Mouse (Mus musculus) intestine, embryonic 16.5 days (tissue): ENCODE measurements around the gene Map3k5. TPM values are rescaled to one million over a fixed set of nuclear protein-coding genes. Genes with fewer than 3 reads are reported as not detected.

Source experiments
- ATAC-seq: fragments of 200-750 bp; cut with Nextera tagmentation; 2 replicates; pipeline ENCODE4 v1.8.0; 2017; ENCODE audit warnings: moderate TSS enrichment, moderate library complexity
- H3K27ac ChIP-seq: fragments of 300-500 bp; sonication (generic); 2 replicates; pipeline ENCODE4 v1.5.1; 2014; ENCODE audit warnings: mild to moderate bottlenecking, low read length
- H3K27me3 ChIP-seq: fragments of 300-500 bp; sonication (generic); replicated peaks from 2 replicates; pipeline ENCODE4 v1.6.1; 2014; ENCODE audit warnings: low read length, control low read depth, mixed read lengths; ENCODE audit not compliant: control insufficient read depth, insufficient read depth
- H3K36me3 ChIP-seq: fragments of 300-500 bp; sonication (generic); 2 replicates; pipeline ENCODE4 v1.6.1; 2014; ENCODE audit warnings: low read length, control low read depth; ENCODE audit not compliant: control insufficient read depth, insufficient read depth
- H3K4me1 ChIP-seq: fragments of 300-500 bp; sonication (generic); 2 replicates; pipeline ENCODE4 v1.6.1; 2014; ENCODE audit warnings: low read length, control low read depth, mixed read lengths; ENCODE audit not compliant: control insufficient read depth, insufficient read depth
- H3K4me2 ChIP-seq: fragments of 300-500 bp; sonication (generic); 2 replicates; pipeline ENCODE4 v1.6.1; 2014; ENCODE audit warnings: low read depth, low read length, control low read depth
- H3K4me3 ChIP-seq: fragments of 300-500 bp; sonication (generic); 2 replicates; pipeline ENCODE4 v1.5.1; 2014; ENCODE audit warnings: mild to moderate bottlenecking, low read length
- H3K9ac ChIP-seq: fragments of 300-500 bp; sonication (generic); 2 replicates; pipeline ENCODE4 v1.6.1; 2014; ENCODE audit warnings: low read depth, low read length
- H3K9me3 ChIP-seq: fragments of 300-500 bp; sonication (generic); 2 replicates; pipeline ENCODE4 v1.6.1; 2016; ENCODE audit warnings: low read length, control low read depth; ENCODE audit not compliant: control insufficient read depth
- WGBS: fragments of 180-500 bp; shearing (Covaris S2); extraction: QIAGEN DNeasy Blood & Tissue Kit; methylation state at CpG from one replicate; pipeline ENCODE4 v1.1.7; 2014; 5-methylcytosine and 5-hydroxymethylcytosine counted together
- polyA plus RNA-seq: library from polyadenylated mRNA; unstranded; fragments of >200 nt; fragmentation: Nextera tagmentation; extraction: Ambion mirVana; gene quantifications from 2 replicates; pipeline ENCODE4 v1.2.1, GENCODE M21; 2015

Map3k5 gene
- polyA plus RNA-seq, 1 experiment from 2014 or later: 1.4 TPM

DNA sequence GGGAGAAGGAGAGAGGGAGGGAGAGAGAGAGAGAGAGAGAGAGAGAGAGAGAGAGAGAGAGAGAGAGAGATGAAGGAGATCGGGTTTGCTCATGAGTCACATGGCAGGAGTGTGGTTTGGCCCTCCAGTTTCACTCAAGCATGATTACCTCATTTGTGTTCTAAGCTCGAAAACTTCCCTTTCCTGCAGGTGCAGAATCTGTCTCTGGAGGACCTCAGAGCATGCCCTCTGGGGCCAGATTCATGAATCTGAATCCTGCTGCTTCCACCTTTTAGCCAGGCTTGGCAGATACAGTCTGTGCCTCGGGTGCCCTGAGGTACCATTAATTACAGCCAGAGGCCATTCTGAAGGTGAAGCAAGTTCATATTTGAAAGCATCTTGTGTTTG is 57.6 kb downstream of the Map3k5 start:
- no peak for ATAC-seq

DNA sequence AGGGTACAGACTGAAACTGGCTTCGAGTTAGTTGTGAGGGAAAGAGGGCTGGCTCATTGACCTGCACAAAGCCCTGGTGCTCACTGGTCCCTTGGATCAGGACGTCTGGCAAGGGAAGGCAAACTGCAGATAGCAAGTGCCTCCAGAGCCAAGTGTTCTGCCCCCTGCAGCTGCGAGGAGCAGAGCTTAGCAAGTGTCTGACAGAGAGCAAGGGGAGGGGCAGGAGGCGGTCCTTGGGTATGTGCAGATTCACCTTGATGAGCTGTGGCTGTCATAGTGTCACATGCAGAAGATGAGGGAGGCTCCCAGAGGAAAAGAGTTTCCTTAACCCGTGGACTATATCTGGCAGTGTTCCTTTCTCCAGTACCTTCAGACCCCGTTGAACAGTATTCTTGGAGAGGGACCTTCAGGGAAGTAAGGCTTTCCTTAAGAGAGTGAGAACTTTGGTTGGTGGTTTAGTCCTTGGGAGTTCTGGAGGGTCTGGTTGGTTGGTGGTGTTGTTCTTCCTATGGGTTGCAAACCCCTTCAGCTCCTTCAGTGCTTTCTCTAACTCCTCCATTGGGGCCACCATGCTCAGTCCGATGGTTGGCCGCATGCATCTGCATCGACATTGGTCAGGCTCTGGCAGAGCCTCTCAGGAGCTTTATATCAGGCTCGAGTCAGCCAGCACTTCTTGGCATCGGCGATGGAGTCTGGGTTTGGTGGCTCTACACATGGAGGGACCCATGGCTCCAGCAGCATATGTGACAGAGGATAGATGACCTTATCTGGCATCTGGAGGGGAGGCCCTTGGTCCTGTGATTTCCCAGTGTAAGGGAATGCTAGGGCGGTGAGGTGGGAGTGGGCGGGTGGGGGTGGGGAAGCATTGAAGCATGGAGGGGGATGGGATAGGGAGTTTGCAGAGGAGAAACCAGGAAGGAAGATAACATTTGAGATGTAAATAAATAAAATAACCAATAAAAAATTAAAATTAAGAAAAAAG is 60.5 kb downstream of the Map3k5 start:
- Histone ChIP-seq H3K27me3 (no peaks in the 10 kb centered on the region), H3K9ac (no peak overlapping the region), H3K27ac (no peak overlapping the region), H3K4me1 (0 out of 2 replicates have a peak, but pooled peaks cover 2% of the 10 kb centered on the region), H3K9me3 (no peaks in the 10 kb centered on the region), H3K36me3 (no peaks in the 10 kb centered on the region), H3K4me3 (no peak overlapping the region), H3K4me2 (no peak overlapping the region)
- 74% methylated on average over 14 of the region's 14 CpGs for WGBS
- no peak for ATAC-seq

More for the DNA sequence above, 57.6 kb downstream of the Map3k5 start:
- H3K27me3 ChIP-seq: no peaks in the 10 kb centered on the region
- H3K27ac ChIP-seq: no peak overlapping the region
- 30% methylated on average over 3 of the region's 3 CpGs for WGBS
- 0 out of 2 replicates have a peak, but pooled peaks cover 2% of the 10 kb centered on the region for H3K4me1 ChIP-seq
- no peak overlapping the region for H3K4me2 ChIP-seq
- H3K36me3 ChIP-seq: no peaks in the 10 kb centered on the region
- no peaks in the 10 kb centered on the region for H3K9me3 ChIP-seq
- H3K9ac ChIP-seq: no peak overlapping the region
- no peak overlapping the region for H3K4me3 ChIP-seq

GRCm38 (mm10) chr10:19996151-19996550 is 61.9 kb downstream of the Map3k5 start:
- 85% methylated on average over 3 of the region's 3 CpGs for WGBS
- no peaks in the 10 kb centered on the region for H3K9me3 ChIP-seq
- H3K4me3 ChIP-seq: no peak overlapping the region
- H3K27ac ChIP-seq: no peak overlapping the region
- H3K4me1 ChIP-seq: 0 out of 2 replicates have a peak, but pooled peaks cover 2% of the 10 kb centered on the region
- H3K27me3 ChIP-seq: no peaks in the 10 kb centered on the region
- H3K4me2 ChIP-seq: no peak overlapping the region
- H3K9ac ChIP-seq: no peak overlapping the region
- H3K36me3 ChIP-seq: no peaks in the 10 kb centered on the region
- no peak for ATAC-seq

DNA sequence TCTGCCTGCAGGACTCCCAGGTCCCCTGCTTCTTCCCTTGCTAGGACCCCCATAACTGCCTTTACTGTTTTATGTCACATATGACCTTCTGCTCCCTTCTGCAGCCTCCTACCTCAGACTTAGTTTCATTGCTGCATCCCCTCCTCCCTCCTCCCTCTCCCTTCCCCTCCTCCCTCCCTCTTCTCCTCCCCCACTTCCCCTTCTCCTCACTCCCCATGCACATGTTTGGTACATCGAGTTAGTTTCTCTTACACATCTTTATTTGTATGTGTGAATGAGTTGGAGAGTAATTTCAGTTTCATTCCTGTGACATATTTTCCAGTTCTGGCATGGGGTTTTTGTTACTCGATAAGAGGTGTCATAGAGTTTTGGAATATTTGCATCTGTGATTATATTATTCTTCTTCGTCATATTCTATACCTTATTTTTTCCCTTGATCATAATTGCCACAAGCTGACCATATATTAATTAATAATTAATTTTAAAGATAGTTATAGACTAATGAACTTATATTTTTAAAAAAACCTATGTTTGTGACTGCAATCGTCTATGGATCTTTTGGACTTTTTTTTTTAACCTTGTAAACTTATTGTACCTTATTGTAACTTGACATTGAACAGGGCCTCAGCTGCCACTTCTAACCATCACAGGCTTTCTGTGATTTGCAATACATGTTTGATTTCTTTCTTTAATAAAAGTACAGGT is 65.6 kb downstream of the Map3k5 start:
- Histone ChIP-seq H3K9me3 (no peaks in the 10 kb centered on the region), H3K27ac (no peak overlapping the region), H3K9ac (no peak overlapping the region), H3K4me1 (no peaks in the 10 kb centered on the region), H3K4me2 (no peak overlapping the region), H3K4me3 (no peak overlapping the region), H3K27me3 (no peaks in the 10 kb centered on the region), H3K36me3 (no peaks in the 10 kb centered on the region)
- 66% methylated on average over 4 of the region's 4 CpGs for WGBS
- no peak for ATAC-seq

- no peak overlapping the region for H3K4me2 ChIP-seq
- no peaks in the 10 kb centered on the region for H3K9me3 ChIP-seq
- H3K9ac ChIP-seq: no peak overlapping the region
- H3K4me3 ChIP-seq: no peak overlapping the region
- H3K27ac ChIP-seq: no peak overlapping the region
- WGBS: 79% methylated on average over 8 of the region's 8 CpGs
- no peaks in the 10 kb centered on the region for H3K36me3 ChIP-seq
- ATAC-seq: no peak
- no peaks in the 10 kb centered on the region for H3K27me3 ChIP-seq
- H3K4me1 ChIP-seq: no peaks in the 10 kb centered on the region
These were observed 66.1 kb downstream of the Map3k5 start for GRCm38 (mm10) chr10:20000408-20000770.

- Histone ChIP-seq H3K4me2 (no peak overlapping the region), H3K27me3 (no peaks in the 10 kb centered on the region), H3K4me3 (no peak overlapping the region), H3K9ac (no peak overlapping the region), H3K4me1 (no peaks in the 10 kb centered on the region), H3K36me3 (no peaks in the 10 kb centered on the region), H3K27ac (no peak overlapping the region), H3K9me3 (no peaks in the 10 kb centered on the region)
- 48% methylated on average over 5 of the region's 5 CpGs for WGBS
- ATAC-seq: no peak
These were observed 67.7 kb downstream of the Map3k5 start for GRCm38 (mm10) chr10:20001990-20002389.

DNA sequence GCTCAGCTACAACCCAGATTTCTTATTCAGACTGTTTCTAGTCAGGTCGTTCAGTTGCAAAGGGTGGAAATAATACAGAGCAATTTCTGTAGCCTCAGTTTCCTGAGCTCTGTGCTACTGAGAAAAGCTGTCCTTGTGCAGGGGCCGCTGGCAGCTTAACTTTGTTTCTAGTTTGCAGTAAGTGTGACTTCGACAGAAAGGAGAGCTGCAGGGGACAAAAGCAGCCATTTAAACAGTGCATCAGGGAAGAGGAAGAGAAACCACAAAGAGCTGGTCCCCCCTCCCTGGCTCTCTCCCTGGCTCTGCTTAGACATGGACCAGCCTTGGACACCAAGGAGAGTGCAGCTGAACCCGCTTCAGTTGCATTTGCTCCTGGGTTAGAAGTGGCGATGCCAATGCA is 68.7 kb downstream of the Map3k5 start:
- Histone ChIP-seq H3K4me1 (no peaks in the 10 kb centered on the region), H3K9ac (no peak overlapping the region), H3K27ac (no peak overlapping the region), H3K36me3 (no peaks in the 10 kb centered on the region), H3K4me2 (no peak overlapping the region), H3K4me3 (no peak overlapping the region), H3K9me3 (no peaks in the 10 kb centered on the region), H3K27me3 (no peaks in the 10 kb centered on the region)
- 59% methylated on average over 5 of the region's 5 CpGs for WGBS
- ATAC-seq: no peak

- Histone ChIP-seq H3K4me2 (no peak overlapping the region), H3K27ac (no peak overlapping the region), H3K4me3 (no peak overlapping the region), H3K9me3 (no peaks in the 10 kb centered on the region), H3K36me3 (no peaks in the 10 kb centered on the region), H3K27me3 (no peaks in the 10 kb centered on the region), H3K9ac (no peak overlapping the region), H3K4me1 (no peaks in the 10 kb centered on the region)
- 75% methylated on average over 4 of the region's 4 CpGs for WGBS
- no peak for ATAC-seq
These were observed 70.5 kb downstream of the Map3k5 start for GRCm38 (mm10) chr10:20004786-20005185.

GRCm38 (mm10) chr10:20005491-20005952 is 71.2 kb downstream of the Map3k5 start:
- no peaks in the 10 kb centered on the region for H3K36me3 ChIP-seq
- H3K4me2 ChIP-seq: no peak overlapping the region
- H3K27me3 ChIP-seq: no peaks in the 10 kb centered on the region
- H3K4me3 ChIP-seq: no peak overlapping the region
- ATAC-seq: no peak
- WGBS: 84% methylated on average over 6 of the region's 6 CpGs
- no peak overlapping the region for H3K9ac ChIP-seq
- H3K4me1 ChIP-seq: no peaks in the 10 kb centered on the region
- H3K27ac ChIP-seq: no peak overlapping the region
- H3K9me3 ChIP-seq: no peaks in the 10 kb centered on the region
